9 mouse cellular contexts compared by ENCODE assay signal in genomic region chr8:70117611-70118010, GRCm38 (mm10). TPM values are rescaled to one million over a fixed set of nuclear protein-coding genes. Genes with fewer than 3 reads are reported as not detected.
A peak's percentile ranks its signal among the peaks of the same experiment; 100 is the strongest.
DNase-seq lines count a peak whose midpoint lies in the region; ATAC-seq and TF ChIP-seq lines count a peak whose summit lies in the region.
"Had no signal": no experiment of that assay in that cellular context is flagged by ENCODE, and none has a peak within 500 bp of the region (broad histone marks: within the 10 kb centered on the region; RNA-seq: fewer than 3 reads in every experiment).

No protein-coding gene starts in this region.

- H3K4me2 ChIP-seq in midbrain, embryonic 16.5 days (ENCODE audit: low read length) = peak overlapping the region; percentile 71

- WGBS in hindbrain, embryonic 10.5 days = 8% methylated on average over 9 of the region's 9 CpGs
- 12% methylated on average over 9 of the region's 9 CpGs for WGBS in midbrain, embryonic 16.5 days

- H3K4me3 ChIP-seq in layer of hippocampus, adult 2 months = peak overlapping the region; percentile 6; the same call in 1 of the 2 replicates
- H3K4me3 ChIP-seq in hindbrain, embryonic 10.5 days = no peak overlapping the region
- H3K4me3 ChIP-seq in midbrain, embryonic 16.5 days (ENCODE audit: low read depth, low read length) = peak overlapping the region; percentile 76

- H3K36me3 ChIP-seq in hindbrain, embryonic 10.5 days = peaks cover 32% of the 10 kb centered on the region
- peaks cover 17% of the 10 kb centered on the region; the same call in 1 of the 2 replicates for H3K36me3 ChIP-seq in midbrain, embryonic 16.5 days (ENCODE audit: control insufficient read depth, insufficient read depth, low read length)

- no peak overlapping the region; the same call in 1 of the 2 replicates for H3K27ac ChIP-seq in layer of hippocampus, adult 2 months
- no peak overlapping the region for H3K27ac ChIP-seq in hindbrain, embryonic 10.5 days
- H3K27ac ChIP-seq in midbrain, embryonic 16.5 days (ENCODE audit: low read length) = no peak overlapping the region

- H3K27me3 ChIP-seq in hindbrain, embryonic 10.5 days (ENCODE audit: insufficient read depth, poor library complexity, severe bottlenecking) = peaks cover 90% of the 10 kb centered on the region
- no peaks in the 10 kb centered on the region for H3K27me3 ChIP-seq in midbrain, embryonic 16.5 days (ENCODE audit: control insufficient read depth, insufficient read depth, low read depth, low read length)

- H3K9ac ChIP-seq in midbrain, embryonic 16.5 days (ENCODE audit: low read depth, low read length) = peak overlapping the region; percentile 87; the same call in 1 of the 2 replicates

- ATAC-seq in midbrain, embryonic 16.5 days = no peak
- no peak for ATAC-seq in erythroid progenitor cell, adult 5-6 weeks (replicated peaks; ENCODE audit: low FRiP score, poor library complexity, severe bottlenecking)

- H3K4me1 ChIP-seq in hindbrain, embryonic 10.5 days (replicated peaks) = peaks cover 43% of the 10 kb centered on the region
- peaks cover 29% of the 10 kb centered on the region for H3K4me1 ChIP-seq in midbrain, embryonic 16.5 days (ENCODE audit: control insufficient read depth, insufficient read depth, low read length)

- DNase-seq in layer of hippocampus, adult 2 months (ENCODE audit: low spot score in 2 of 2) = no peak
- DNase-seq in layer of hippocampus, postnatal 36 days = no peak
- DNase-seq in ZHBTc4 (ENCODE audit: low read depth, low spot score) = peak; percentile 87
- DNase-seq in hindbrain, embryonic 10.5 days (ENCODE audit: low spot score) = peak; percentile 40
- no peak for DNase-seq in urinary bladder, postnatal 10 days (ENCODE audit: low spot score)
- no peak for DNase-seq in frontal cortex, postnatal 14 days (ENCODE audit: low spot score in 2 of 2)

- TF ChIP-seq CTCF in layer of hippocampus, adult 2 months (conservative IDR thresholded peaks at IDR 0.05) = no peak

- no peaks in the 10 kb centered on the region for H3K9me3 ChIP-seq in hindbrain, embryonic 10.5 days
- H3K9me3 ChIP-seq in midbrain, embryonic 16.5 days (replicated peaks; ENCODE audit: control insufficient read depth, low read length, poor library complexity, severe bottlenecking) = no peaks in the 10 kb centered on the region

RNA-seq across cellular contexts. Expression of gene Ncan, which starts 3.1 kb away (rescaled TPM):
- 100 to 1,000 TPM; 146 to 158 TPM for total RNA-seq in layer of hippocampus, adult 2 months (2021)
- total RNA-seq in layer of hippocampus, postnatal 36 days (2021) = 100 to 1,000 TPM; 167 to 170 TPM
- 20.2 and 67.1 TPM in 2 replicates for polyA plus RNA-seq in hindbrain, embryonic 10.5 days (2016; fragmentation: Nextera tagmentation; extraction: Ambion mirVana)
- 169 and 189 TPM in 2 replicates for polyA plus RNA-seq in midbrain, embryonic 16.5 days (2015; fragmentation: Nextera tagmentation; extraction: Ambion mirVana)
- total RNA-seq in erythroid progenitor cell, adult 5-6 weeks (2015; ENCODE audit: low replicate concordance) = not detected in 2 replicates
- not detected in 2 replicates for total RNA-seq in erythroid progenitor cell, adult 5-6 weeks (2017; ENCODE audit: low replicate concordance)

RNA-seq across cellular contexts. Expression of gene Nr2c2ap, which starts 13.5 kb away (rescaled TPM):
- total RNA-seq in layer of hippocampus, adult 2 months (2021) = 10 to 100 TPM; 29.2 to 32.8 TPM
- total RNA-seq in layer of hippocampus, postnatal 36 days (2021) = 10 to 100 TPM; 25.4 to 30.5 TPM
- 37.0 and 38.0 TPM in 2 replicates for polyA plus RNA-seq in hindbrain, embryonic 10.5 days (2016; fragmentation: Nextera tagmentation; extraction: Ambion mirVana)
- polyA plus RNA-seq in midbrain, embryonic 16.5 days (2015; fragmentation: Nextera tagmentation; extraction: Ambion mirVana) = 35.0 and 38.2 TPM in 2 replicates
- 8.3 TPM in 1 of 2 replicates, not detected in the other for total RNA-seq in erythroid progenitor cell, adult 5-6 weeks (2015; ENCODE audit: low replicate concordance)
- total RNA-seq in erythroid progenitor cell, adult 5-6 weeks (2017; ENCODE audit: low replicate concordance) = 2.3 TPM in 1 of 2 replicates, not detected in the other

RNA-seq across cellular contexts. Expression of gene Rfxank, which starts 21.3 kb away (rescaled TPM):
- total RNA-seq in layer of hippocampus, adult 2 months (2021) = 10 to 100 TPM; 14.2 to 15.7 TPM
- total RNA-seq in layer of hippocampus, postnatal 36 days (2021) = 10 to 100 TPM; 14.0 to 15.3 TPM
- 19.5 and 20.6 TPM in 2 replicates for polyA plus RNA-seq in hindbrain, embryonic 10.5 days (2016; fragmentation: Nextera tagmentation; extraction: Ambion mirVana)
- polyA plus RNA-seq in midbrain, embryonic 16.5 days (2015; fragmentation: Nextera tagmentation; extraction: Ambion mirVana) = 10.7 and 11.8 TPM in 2 replicates
- total RNA-seq in erythroid progenitor cell, adult 5-6 weeks (2015; ENCODE audit: low replicate concordance) = 5.8 and 16.3 TPM in 2 replicates
- total RNA-seq in erythroid progenitor cell, adult 5-6 weeks (2017; ENCODE audit: low replicate concordance) = 2.3 and 4.9 TPM in 2 replicates

RNA-seq across cellular contexts. Expression of gene Borcs8, which starts 21.7 kb away (rescaled TPM):
- total RNA-seq in layer of hippocampus, adult 2 months (2021) = 10 to 100 TPM; 50.2 to 50.8 TPM
- total RNA-seq in layer of hippocampus, postnatal 36 days (2021) = 10 to 100 TPM; 43.9 to 50.8 TPM
- polyA plus RNA-seq in hindbrain, embryonic 10.5 days (2016; fragmentation: Nextera tagmentation; extraction: Ambion mirVana) = 46.9 and 48.3 TPM in 2 replicates
- 48.7 and 55.5 TPM in 2 replicates for polyA plus RNA-seq in midbrain, embryonic 16.5 days (2015; fragmentation: Nextera tagmentation; extraction: Ambion mirVana)
- 18.7 and 20.5 TPM in 2 replicates for total RNA-seq in erythroid progenitor cell, adult 5-6 weeks (2015; ENCODE audit: low replicate concordance)
- 17.3 and 24.7 TPM in 2 replicates for total RNA-seq in erythroid progenitor cell, adult 5-6 weeks (2017; ENCODE audit: low replicate concordance)

RNA-seq across cellular contexts. Expression of gene Mef2b, which starts 21.9 kb away (rescaled TPM):
- under 1 TPM; 0.37 to 0.41 TPM for total RNA-seq in layer of hippocampus, adult 2 months (2021)
- under 1 TPM; 0.27 to 0.38 TPM for total RNA-seq in layer of hippocampus, postnatal 36 days (2021)
- polyA plus RNA-seq in hindbrain, embryonic 10.5 days (2016; fragmentation: Nextera tagmentation; extraction: Ambion mirVana) = 0.58 and 0.76 TPM in 2 replicates
- polyA plus RNA-seq in midbrain, embryonic 16.5 days (2015; fragmentation: Nextera tagmentation; extraction: Ambion mirVana) = 0.51 and 0.73 TPM in 2 replicates
- total RNA-seq in erythroid progenitor cell, adult 5-6 weeks (2015; ENCODE audit: low replicate concordance) = not detected in 2 replicates
- total RNA-seq in erythroid progenitor cell, adult 5-6 weeks (2017; ENCODE audit: low replicate concordance) = not detected in 2 replicates
- polyA plus RNA-seq: liver, embryonic 16.5 days had no signal

Comparison
In these comparisons a context has a peak if more than half of its experiments do, and no peak if none do; other contexts are left out.
1. DNase-seq: peak in ZHBTc4 (single experiment) and hindbrain, embryonic 10.5 days (single experiment); none in layer of hippocampus, adult 2 months (0 of 2), layer of hippocampus, postnatal 36 days (0 of 2), urinary bladder, postnatal 10 days (single experiment) and frontal cortex, postnatal 14 days (0 of 2).
2. RNA of gene Ncan, which starts 3.1 kb away (total RNA-seq): 167 to 170 TPM in layer of hippocampus, postnatal 36 days and 146 to 158 TPM in layer of hippocampus, adult 2 months; not detected in erythroid progenitor cell, adult 5-6 weeks; every median in the first group is over 100 times any median in the second.